In genomic region chr17:15041175-15041729, GRCm38 (mm10) we compare ENCODE assay signal across 8 mouse cellular contexts. TPM values are rescaled to one million over a fixed set of nuclear protein-coding genes. Genes with fewer than 3 reads are reported as not detected.
DNase-seq lines count a peak whose midpoint lies in the region; ATAC-seq lines count a peak whose summit lies in the region.
"Not testable (repeated sequence)": the region's sequence is repeated elsewhere in the genome, so short reads cannot be mapped to it uniquely, and the experiment has no call there.
"Had no signal": no experiment of that assay in that cellular context is flagged by ENCODE, and none has a peak within 500 bp of the region (broad histone marks: within the 10 kb centered on the region; RNA-seq: fewer than 3 reads in every experiment).

TSS of gene Ermard (plus strand) at chr17:15041208.
TSS of gene Tcte3 (minus strand) at chr17:15041488.
TSS of gene Gm3448 (minus strand) at chr17:15041537.

- intact Hi-C loops in heart, postnatal 10 days (cut with DNase I): not testable (repeated sequence)

- H3K27ac ChIP-seq in forebrain, embryonic 15.5 days (replicated peaks); kidney, embryonic 14.5 days (ENCODE audit: low read depth, low read length); liver, embryonic 11.5 days (ENCODE audit: low read depth, low read length); midbrain, embryonic 12.5 days (replicated peaks): not testable (repeated sequence)

- not testable (repeated sequence) for H3K9ac ChIP-seq in forebrain, embryonic 15.5 days (replicated peaks); kidney, embryonic 14.5 days (ENCODE audit: low read depth, low read length); liver, embryonic 11.5 days (ENCODE audit: low read depth, low read length); midbrain, embryonic 12.5 days (replicated peaks)

- not testable (repeated sequence) for H3K9me3 ChIP-seq in forebrain, embryonic 15.5 days; kidney, embryonic 14.5 days (ENCODE audit: control insufficient read depth, low read length); liver, embryonic 11.5 days (ENCODE audit: control insufficient read depth, low read length); midbrain, embryonic 12.5 days

- not testable (repeated sequence) for H3K4me1 ChIP-seq in forebrain, embryonic 15.5 days; kidney, embryonic 14.5 days (ENCODE audit: control insufficient read depth, insufficient read depth, low read length); liver, embryonic 11.5 days (replicated peaks; ENCODE audit: control insufficient read depth, insufficient read depth, low read length); midbrain, embryonic 12.5 days

- DNase-seq in cerebellum, adult 9-10 months: peak; percentile 30
- peak; percentile 56 to 59 for DNase-seq in heart, postnatal 10 days
- DNase-seq in liver, embryonic 11.5 days (ENCODE audit: low spot score): not testable (repeated sequence)
- DNase-seq in spleen, postnatal 4 days (ENCODE audit: low spot score in 2 of 2): peak; percentile 47 to 71

- not testable (repeated sequence) for H3K36me3 ChIP-seq in forebrain, embryonic 15.5 days; kidney, embryonic 14.5 days (ENCODE audit: control insufficient read depth, insufficient read depth, low read length); liver, embryonic 11.5 days (ENCODE audit: control insufficient read depth, insufficient read depth, low read length); midbrain, embryonic 12.5 days

- peak within 1 kb of the TSS; percentile 25; the same call in 1 of the 2 replicates for H3K4me3 ChIP-seq in forebrain, embryonic 15.5 days
- H3K4me3 ChIP-seq in kidney, embryonic 14.5 days (ENCODE audit: low read length); liver, embryonic 11.5 days (ENCODE audit: low read depth, low read length): not testable (repeated sequence)
- H3K4me3 ChIP-seq in midbrain, embryonic 12.5 days: 0 out of 2 replicates have a peak within 1 kb of the TSS, but pooled peaks have one; percentile 25

- peak; percentile 99 for ATAC-seq in forebrain, embryonic 15.5 days (replicated peaks)
- ATAC-seq in kidney, embryonic 14.5 days (ENCODE audit: low FRiP score, low TSS enrichment): peak; percentile 99
- ATAC-seq in liver, embryonic 11.5 days (replicated peaks; ENCODE audit: low FRiP score): peak; percentile 95
- peak; percentile 98 for ATAC-seq in midbrain, embryonic 12.5 days (ENCODE audit: low FRiP score, low read depth)

- WGBS in forebrain, embryonic 15.5 days: 0% methylated on average over 15 of the region's 56 CpGs
- WGBS in kidney, embryonic 14.5 days: no CpG with 5 or more reads among the region's 56 CpGs
- under 1% methylated on average over 13 of the region's 56 CpGs for WGBS in liver, embryonic 11.5 days
- 1% methylated on average over 16 of the region's 56 CpGs for WGBS in midbrain, embryonic 12.5 days

- not testable (repeated sequence) for H3K4me2 ChIP-seq in forebrain, embryonic 15.5 days (replicated peaks); kidney, embryonic 14.5 days (replicated peaks; ENCODE audit: low read depth, low read length); liver, embryonic 11.5 days; midbrain, embryonic 12.5 days (replicated peaks)

- not testable (repeated sequence) for H3K27me3 ChIP-seq in forebrain, embryonic 15.5 days; kidney, embryonic 14.5 days (ENCODE audit: control insufficient read depth, insufficient read depth, low read length); liver, embryonic 11.5 days (replicated peaks; ENCODE audit: control insufficient read depth, insufficient read depth, low read length); midbrain, embryonic 12.5 days

RNA-seq across cellular contexts. Expression of gene Ermard, which starts in this region (rescaled TPM):
- polyA plus RNA-seq in forebrain, embryonic 15.5 days (2015; fragmentation: Nextera tagmentation; extraction: Ambion mirVana): 80.7 and 91.4 TPM in 2 replicates
- 10 to 100 TPM; 35.3 to 36.1 TPM for total RNA-seq in heart, postnatal 10 days (2021)
- 70.0 and 96.9 TPM in 2 replicates for polyA plus RNA-seq in kidney, embryonic 14.5 days (2014; fragmentation: Nextera tagmentation; extraction: Ambion mirVana)
- polyA plus RNA-seq in liver, embryonic 11.5 days (2014; fragmentation: Nextera tagmentation; extraction: Ambion mirVana): 67.2 and 73.1 TPM in 2 replicates
- polyA plus RNA-seq in midbrain, embryonic 12.5 days (2016; fragmentation: Nextera tagmentation; extraction: Ambion mirVana): 111 and 115 TPM in 2 replicates

RNA-seq across cellular contexts. Expression of gene Tcte3, which starts in this region (rescaled TPM):
- polyA plus RNA-seq in forebrain, embryonic 15.5 days (2015; fragmentation: Nextera tagmentation; extraction: Ambion mirVana): 0.89 TPM in 1 of 2 replicates, not detected in the other
- total RNA-seq in heart, postnatal 10 days (2021): 1 to 10 TPM in 1 of 2 experiments, under 1 TPM in 1; 0.57 to 1.2 TPM
- polyA plus RNA-seq in kidney, embryonic 14.5 days (2014; fragmentation: Nextera tagmentation; extraction: Ambion mirVana): not detected in 2 replicates
- polyA plus RNA-seq in liver, embryonic 11.5 days (2014; fragmentation: Nextera tagmentation; extraction: Ambion mirVana): 3.9 and 4.4 TPM in 2 replicates
- polyA plus RNA-seq in midbrain, embryonic 12.5 days (2016; fragmentation: Nextera tagmentation; extraction: Ambion mirVana): not detected in 2 replicates
- total RNA-seq: gastrocnemius, postnatal 36 days had no signal

RNA-seq across cellular contexts. Expression of gene Gm3448, which starts in this region (rescaled TPM):
- polyA plus RNA-seq in forebrain, embryonic 15.5 days (2015; fragmentation: Nextera tagmentation; extraction: Ambion mirVana): 5.2 and 5.5 TPM in 2 replicates
- 1 to 10 TPM; 1.8 TPM for total RNA-seq in heart, postnatal 10 days (2021)
- 3.8 and 4.0 TPM in 2 replicates for polyA plus RNA-seq in kidney, embryonic 14.5 days (2014; fragmentation: Nextera tagmentation; extraction: Ambion mirVana)
- 3.0 and 4.6 TPM in 2 replicates for polyA plus RNA-seq in liver, embryonic 11.5 days (2014; fragmentation: Nextera tagmentation; extraction: Ambion mirVana)
- polyA plus RNA-seq in midbrain, embryonic 12.5 days (2016; fragmentation: Nextera tagmentation; extraction: Ambion mirVana): 6.4 and 6.5 TPM in 2 replicates
